Mouse (Mus musculus): ENCODE measurements around the gene Gm6899. TPM values are rescaled to one million over a fixed set of nuclear protein-coding genes. Genes with fewer than 3 reads are reported as not detected.

Gm6899 gene
- polyA plus RNA-seq, 1 experiment from 2014 or later, result not detected

Other genes with a start within 250 kb of the Gm6899 start
- 18.8 and 23.3 TPM in 2 replicates for gene Fancl, start 207.1 kb upstream of the Gm6899 start, polyA plus RNA-seq (2015; fragmentation: Nextera tagmentation; extraction: Ambion mirVana)
- gene Vrk2, start 758 bp downstream of the Gm6899 start, polyA plus RNA-seq (2015; fragmentation: Nextera tagmentation; extraction: Ambion mirVana), result 20.3 and 21.2 TPM in 2 replicates